In the genomic region with DNA sequence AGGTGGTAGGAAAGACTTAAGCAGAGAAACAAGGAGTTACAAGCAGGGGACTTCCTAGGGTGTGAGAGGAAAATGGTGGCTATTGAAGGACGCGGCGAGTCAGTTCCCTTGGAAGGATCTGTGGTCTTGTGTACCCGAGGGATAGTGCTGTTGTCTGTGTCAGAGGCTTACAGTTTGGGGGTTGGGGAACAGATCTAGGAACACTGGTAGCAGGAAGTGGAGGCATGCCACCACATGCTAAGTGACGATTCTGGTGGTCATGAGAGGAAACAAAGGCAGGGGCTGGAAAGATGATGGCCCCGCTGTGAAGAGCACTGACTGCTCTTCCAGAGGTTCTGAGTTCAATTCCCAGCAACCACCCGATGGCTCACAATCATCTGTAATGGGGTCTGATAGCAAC, we compare ENCODE assay signal across 10 mouse cellular contexts. TPM values are rescaled to one million over a fixed set of nuclear protein-coding genes. Genes with fewer than 3 reads are reported as not detected.
A peak's percentile ranks its signal among the peaks of the same experiment; 100 is the strongest.
DNase-seq lines count a peak whose midpoint lies in the region; ATAC-seq and TF ChIP-seq lines count a peak whose summit lies in the region.
"Had no signal": no experiment of that assay in that cellular context is flagged by ENCODE, and none has a peak within 500 bp of the region (broad histone marks: within the 10 kb centered on the region; RNA-seq: fewer than 3 reads in every experiment).

No protein-coding gene starts in this region.

- H3K27ac ChIP-seq in liver, embryonic 11.5 days (ENCODE audit: low read depth, low read length): peak overlapping the region; percentile 26
- no peak overlapping the region for H3K27ac ChIP-seq in forebrain, embryonic 11.5 days (ENCODE audit: low read depth, low read length)
- H3K27ac ChIP-seq in intestine, postnatal 0 days (ENCODE audit: low read depth, low read length): peak overlapping the region; percentile 41; the same call in 1 of the 2 replicates
- no peak overlapping the region for H3K27ac ChIP-seq in neural tube, embryonic 13.5 days (replicated peaks)

- ATAC-seq in liver, embryonic 11.5 days (replicated peaks; ENCODE audit: low FRiP score): no peak
- ATAC-seq in forebrain, embryonic 11.5 days (replicated peaks; ENCODE audit: low FRiP score): no peak
- ATAC-seq in intestine, postnatal 0 days: no peak
- ATAC-seq in neural tube, embryonic 13.5 days (ENCODE audit: low read depth): no peak

- H3K4me1 ChIP-seq in liver, embryonic 11.5 days (replicated peaks; ENCODE audit: control insufficient read depth, insufficient read depth, low read length): peaks cover 64% of the 10 kb centered on the region
- H3K4me1 ChIP-seq in forebrain, embryonic 11.5 days (replicated peaks; ENCODE audit: control insufficient read depth, insufficient read depth, low read length): peaks cover 31% of the 10 kb centered on the region
- H3K4me1 ChIP-seq in intestine, postnatal 0 days (replicated peaks; ENCODE audit: control insufficient read depth, insufficient read depth, low read length): 0 out of 2 replicates have a peak, but pooled peaks cover 14% of the 10 kb centered on the region
- H3K4me1 ChIP-seq in neural tube, embryonic 13.5 days (replicated peaks): peaks cover 95% of the 10 kb centered on the region

- no peak for TF ChIP-seq CTCF in intestine, postnatal 0 days (IDR thresholded peaks at IDR 0.05; ENCODE audit: low read depth)

- H3K4me3 ChIP-seq in liver, embryonic 11.5 days (ENCODE audit: low read depth, low read length): no peak overlapping the region
- H3K4me3 ChIP-seq in forebrain, embryonic 11.5 days (ENCODE audit: low read depth, low read length): no peak overlapping the region
- H3K4me3 ChIP-seq in intestine, postnatal 0 days (ENCODE audit: low read depth, low read length): 0 out of 2 replicates have a peak overlapping the region, but pooled peaks have one; percentile 5
- H3K4me3 ChIP-seq in neural tube, embryonic 13.5 days: peak overlapping the region; percentile 10; the same call in 1 of the 2 replicates

- DNase-seq in liver, embryonic 11.5 days (ENCODE audit: low spot score): no peak
- DNase-seq in liver: no peak
- DNase-seq in forebrain, embryonic 11.5 days (ENCODE audit: low spot score): peak; percentile 47
- no peak for DNase-seq in embryo, embryonic 10.5 days (ENCODE audit: low spot score)
- no peak for DNase-seq in cerebellum, postnatal 14 days
- no peak for DNase-seq in thymus, postnatal 0 days (ENCODE audit: low spot score)
- DNase-seq: cerebellum, adult 8-10 months; heart, postnatal 36 days had no signal

- peak overlapping the region; percentile 97 for H3K4me2 ChIP-seq in liver, embryonic 11.5 days
- no peak overlapping the region for H3K4me2 ChIP-seq in forebrain, embryonic 11.5 days (ENCODE audit: low read depth, low read length, severe bottlenecking)
- peak overlapping the region; percentile 87 for H3K4me2 ChIP-seq in intestine, postnatal 0 days (replicated peaks; ENCODE audit: low read depth)
- H3K4me2 ChIP-seq in neural tube, embryonic 13.5 days: peak overlapping the region; percentile 100

- H3K27me3 ChIP-seq in liver, embryonic 11.5 days (replicated peaks; ENCODE audit: control insufficient read depth, insufficient read depth, low read length): no peaks in the 10 kb centered on the region
- no peaks in the 10 kb centered on the region for H3K27me3 ChIP-seq in forebrain, embryonic 11.5 days (ENCODE audit: control insufficient read depth, insufficient read depth, low read length)
- H3K27me3 ChIP-seq in intestine, postnatal 0 days (replicated peaks; ENCODE audit: control insufficient read depth, insufficient read depth, low read length): no peaks in the 10 kb centered on the region
- H3K27me3 ChIP-seq in neural tube, embryonic 13.5 days: no peaks in the 10 kb centered on the region

- H3K9ac ChIP-seq in liver, embryonic 11.5 days (ENCODE audit: low read depth, low read length): no peak overlapping the region
- no peak overlapping the region for H3K9ac ChIP-seq in forebrain, embryonic 11.5 days (ENCODE audit: low read length)
- H3K9ac ChIP-seq in intestine, postnatal 0 days (ENCODE audit: low read depth, low read length): no peak overlapping the region
- H3K9ac ChIP-seq in neural tube, embryonic 13.5 days: peak overlapping the region; percentile 53

- WGBS in liver, embryonic 11.5 days: 85% methylated on average over 7 of the region's 7 CpGs
- 89% methylated on average over 7 of the region's 7 CpGs for WGBS in forebrain, embryonic 11.5 days
- WGBS in intestine, postnatal 0 days: 49% methylated on average over 7 of the region's 7 CpGs
- WGBS in neural tube, embryonic 13.5 days: 81% methylated on average over 7 of the region's 7 CpGs

- no peaks in the 10 kb centered on the region for H3K9me3 ChIP-seq in liver, embryonic 11.5 days (ENCODE audit: control insufficient read depth, low read length)
- no peaks in the 10 kb centered on the region for H3K9me3 ChIP-seq in forebrain, embryonic 11.5 days (ENCODE audit: control insufficient read depth, low read length)
- no peaks in the 10 kb centered on the region for H3K9me3 ChIP-seq in intestine, postnatal 0 days (ENCODE audit: control insufficient read depth)
- no peaks in the 10 kb centered on the region for H3K9me3 ChIP-seq in neural tube, embryonic 13.5 days

- H3K36me3 ChIP-seq in liver, embryonic 11.5 days (ENCODE audit: control insufficient read depth, insufficient read depth, low read length): peaks cover 86% of the 10 kb centered on the region
- H3K36me3 ChIP-seq in forebrain, embryonic 11.5 days (ENCODE audit: control insufficient read depth, insufficient read depth, low read length): peaks cover 60% of the 10 kb centered on the region
- H3K36me3 ChIP-seq in intestine, postnatal 0 days (ENCODE audit: control insufficient read depth, insufficient read depth): peaks cover 73% of the 10 kb centered on the region
- peaks cover 95% of the 10 kb centered on the region for H3K36me3 ChIP-seq in neural tube, embryonic 13.5 days

RNA-seq across cellular contexts. Expression of gene Scd2, which starts 7.0 kb away (rescaled TPM):
- 212 and 231 TPM in 2 replicates for polyA plus RNA-seq in liver, embryonic 11.5 days (2014; fragmentation: Nextera tagmentation; extraction: Ambion mirVana)
- polyA plus RNA-seq in forebrain, embryonic 11.5 days (2014; fragmentation: Nextera tagmentation; extraction: Ambion mirVana): 433 and 466 TPM in 2 replicates
- 35.6 and 42.1 TPM in 2 replicates for polyA plus RNA-seq in intestine, postnatal 0 days (2015; fragmentation: Nextera tagmentation; extraction: Ambion mirVana)
- polyA plus RNA-seq in neural tube, embryonic 13.5 days (2015; fragmentation: Nextera tagmentation; extraction: Ambion mirVana): 255 and 272 TPM in 2 replicates
- polyA plus RNA-seq in thymus, postnatal 0 days (2015; fragmentation: Nextera tagmentation; extraction: Ambion mirVana): 68.8 and 69.7 TPM in 2 replicates

RNA-seq across cellular contexts. Expression of gene Scd4, which starts 32.4 kb away (rescaled TPM):
- polyA plus RNA-seq in liver, embryonic 11.5 days (2014; fragmentation: Nextera tagmentation; extraction: Ambion mirVana): 0.06 and 0.16 TPM in 2 replicates
- not detected in 2 replicates for polyA plus RNA-seq in forebrain, embryonic 11.5 days (2014; fragmentation: Nextera tagmentation; extraction: Ambion mirVana)
- polyA plus RNA-seq in intestine, postnatal 0 days (2015; fragmentation: Nextera tagmentation; extraction: Ambion mirVana): 0.04 TPM in 1 of 2 replicates, not detected in the other
- 0.06 TPM in 1 of 2 replicates, not detected in the other for polyA plus RNA-seq in neural tube, embryonic 13.5 days (2015; fragmentation: Nextera tagmentation; extraction: Ambion mirVana)
- 0.18 TPM in 2 replicates for polyA plus RNA-seq in thymus, postnatal 0 days (2015; fragmentation: Nextera tagmentation; extraction: Ambion mirVana)

Comparison
In these comparisons a context has a peak if more than half of its experiments do, and no peak if none do; other contexts are left out.
1. H3K27ac ChIP-seq: peak in liver, embryonic 11.5 days (single experiment) and intestine, postnatal 0 days (single experiment); none in forebrain, embryonic 11.5 days (single experiment) and neural tube, embryonic 13.5 days (single experiment).
2. H3K4me3 ChIP-seq: peak in intestine, postnatal 0 days (single experiment) and neural tube, embryonic 13.5 days (single experiment); none in liver, embryonic 11.5 days (single experiment) and forebrain, embryonic 11.5 days (single experiment).